Mouse (Mus musculus) intestine, embryonic 14.5 days (tissue): ENCODE results near the gene Galnt2. TPM values are rescaled to one million over a fixed set of nuclear protein-coding genes. Genes with fewer than 3 reads are reported as not detected.

ENCODE experiments used
- ATAC-seq: fragments of 200-750 bp; cut with Nextera tagmentation; replicated peaks from 2 replicates; pipeline ENCODE4 v1.8.0; 2017; ENCODE audit warnings: low read depth, moderate number of reproducible peaks, moderate TSS enrichment, moderate library complexity; ENCODE audit not compliant: low FRiP score, low TSS enrichment
- DNase-seq: peaks from one replicate; pipeline ENCODE4 v3.0.0-alpha.2; 2018; ENCODE audit warnings: low spot score
- H3K27ac ChIP-seq: fragments of 300-500 bp; sonication (generic); 2 replicates; pipeline ENCODE4 v1.5.1; 2014; ENCODE audit warnings: low read depth, mild to moderate bottlenecking, control low read depth
- H3K27me3 ChIP-seq: fragments of 300-500 bp; sonication (generic); replicated peaks from 2 replicates; pipeline ENCODE4 v1.6.1; 2014; ENCODE audit warnings: low read length, control low read depth; ENCODE audit not compliant: control insufficient read depth, insufficient read depth
- H3K36me3 ChIP-seq: fragments of 300-500 bp; sonication (generic); 2 replicates; pipeline ENCODE4 v1.6.1; 2014; ENCODE audit warnings: low read length, control low read depth; ENCODE audit not compliant: control insufficient read depth, insufficient read depth
- H3K4me1 ChIP-seq: fragments of 300-500 bp; sonication (generic); replicated peaks from 2 replicates; pipeline ENCODE4 v1.6.1; 2014; ENCODE audit warnings: low read length, control low read depth, mixed read lengths; ENCODE audit not compliant: control insufficient read depth, insufficient read depth
- H3K4me2 ChIP-seq: fragments of 300-500 bp; sonication (generic); 2 replicates; pipeline ENCODE4 v1.6.1; 2014; ENCODE audit warnings: low read length
- H3K4me3 ChIP-seq: fragments of 300-500 bp; sonication (generic); 2 replicates; pipeline ENCODE4 v1.5.1; 2014; ENCODE audit warnings: low read depth, low read length, control low read depth, mixed read lengths
- H3K9ac ChIP-seq: fragments of 300-500 bp; sonication (generic); 2 replicates; pipeline ENCODE4 v1.6.1; 2014; ENCODE audit warnings: mild to moderate bottlenecking, low read length
- H3K9me3 ChIP-seq: fragments of 300-500 bp; sonication (generic); 2 replicates; pipeline ENCODE4 v1.6.1; 2016; ENCODE audit warnings: low read length, control low read depth; ENCODE audit not compliant: control insufficient read depth
- WGBS: fragments of 180-500 bp; shearing (Covaris S2); extraction: QIAGEN DNeasy Blood & Tissue Kit; methylation state at CpG from one replicate; pipeline ENCODE4 v1.1.7; 2014; 5-methylcytosine and 5-hydroxymethylcytosine counted together
- polyA plus RNA-seq: library from polyadenylated mRNA; unstranded; fragments of >200 nt; fragmentation: Nextera tagmentation; extraction: Ambion mirVana; gene quantifications from 2 replicates; pipeline ENCODE4 v1.2.1, GENCODE M21; 2014

Galnt2 gene
- polyA plus RNA-seq, 1 experiment from 2014 or later = 63.9 TPM

DNA sequence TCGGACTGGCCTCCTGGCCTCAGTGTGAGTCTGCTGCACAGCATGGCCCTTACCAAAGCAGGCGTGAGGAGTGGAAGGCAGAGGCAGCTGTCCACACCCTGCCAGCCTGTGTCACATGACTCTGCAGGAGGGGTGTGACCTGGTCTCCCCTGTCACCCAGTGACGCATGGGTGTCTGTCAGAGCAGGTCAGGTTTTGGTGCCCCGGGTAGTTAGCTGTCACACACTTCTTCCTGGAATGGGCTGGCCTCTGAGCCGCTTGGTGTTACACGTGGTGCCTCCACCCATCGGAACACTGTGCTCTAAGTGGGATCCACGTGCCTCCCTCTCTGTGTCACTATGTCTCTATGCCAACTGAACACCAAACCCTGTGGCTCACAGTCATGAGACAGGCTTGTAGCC is 34.6 kb downstream of the Galnt2 start:
- Histone ChIP-seq H3K27me3 (no peaks in the 10 kb centered on the region), H3K36me3 (no peaks in the 10 kb centered on the region), H3K9ac (no peak overlapping the region), H3K4me3 (no peak overlapping the region), H3K9me3 (no peaks in the 10 kb centered on the region), H3K27ac (no peak overlapping the region), H3K4me1 (peaks cover 34% of the 10 kb centered on the region), H3K4me2 (no peak overlapping the region)
- no peak for DNase-seq
- WGBS = 62% methylated on average over 8 of the region's 8 CpGs
- peak; percentile 37; the same call in 1 of the 2 replicates for ATAC-seq

DNA sequence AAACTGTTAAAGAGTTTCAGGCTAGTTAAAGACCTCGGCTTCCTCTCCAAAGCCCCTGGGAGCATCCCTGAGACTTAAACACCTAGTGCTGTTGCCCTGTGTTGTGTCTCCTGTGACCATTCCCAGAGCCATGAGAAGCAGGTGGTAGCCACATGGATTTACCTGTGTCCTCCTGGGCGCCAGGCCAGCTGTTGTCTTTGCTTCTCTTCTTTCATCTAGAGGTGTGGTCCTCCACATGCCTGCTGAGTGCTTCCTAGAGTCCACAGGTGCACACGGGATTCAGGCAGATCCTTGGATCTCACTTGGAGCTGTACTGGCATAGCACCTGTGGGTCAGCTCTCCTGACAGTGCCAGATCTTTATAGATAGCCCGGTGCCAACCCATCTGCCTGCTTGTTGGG is 36.0 kb downstream of the Galnt2 start:
- H3K4me2 ChIP-seq = no peak overlapping the region
- H3K9ac ChIP-seq = no peak overlapping the region
- no peaks in the 10 kb centered on the region for H3K27me3 ChIP-seq
- H3K4me3 ChIP-seq = no peak overlapping the region
- no peaks in the 10 kb centered on the region for H3K9me3 ChIP-seq
- WGBS = 76% methylated on average over 4 of the region's 4 CpGs
- no peak overlapping the region for H3K27ac ChIP-seq
- H3K4me1 ChIP-seq = peaks cover 34% of the 10 kb centered on the region
- no peak for ATAC-seq
- no peaks in the 10 kb centered on the region for H3K36me3 ChIP-seq
- DNase-seq = no peak

DNA sequence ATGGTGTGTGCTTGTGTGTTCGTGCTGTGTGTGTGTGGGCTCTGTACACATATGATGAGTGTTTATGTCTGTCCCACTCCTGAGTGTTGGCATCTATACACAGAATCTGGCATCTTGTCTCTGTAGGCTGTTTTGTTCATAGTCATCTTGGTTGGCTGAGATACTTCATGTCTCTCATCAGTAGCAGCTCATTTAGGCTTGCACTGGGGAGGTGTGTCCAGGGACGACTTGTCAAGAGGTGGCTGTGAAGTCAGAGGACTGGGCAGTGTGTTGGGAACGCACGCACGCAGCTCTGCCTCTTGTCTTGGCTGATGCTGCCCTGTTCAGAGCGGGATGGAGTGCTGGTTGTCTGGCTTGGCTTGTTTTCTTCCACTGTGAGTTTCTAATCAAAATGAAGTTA is 39.3 kb downstream of the Galnt2 start:
- Histone ChIP-seq H3K9me3 (no peaks in the 10 kb centered on the region), H3K4me2 (no peak overlapping the region), H3K27me3 (no peaks in the 10 kb centered on the region), H3K9ac (no peak overlapping the region), H3K4me1 (peaks cover 16% of the 10 kb centered on the region), H3K36me3 (no peaks in the 10 kb centered on the region), H3K4me3 (no peak overlapping the region), H3K27ac (no peak overlapping the region)
- ATAC-seq (no peak), DNase-seq (no peak)
- WGBS = 85% methylated on average over 6 of the region's 6 CpGs

DNA sequence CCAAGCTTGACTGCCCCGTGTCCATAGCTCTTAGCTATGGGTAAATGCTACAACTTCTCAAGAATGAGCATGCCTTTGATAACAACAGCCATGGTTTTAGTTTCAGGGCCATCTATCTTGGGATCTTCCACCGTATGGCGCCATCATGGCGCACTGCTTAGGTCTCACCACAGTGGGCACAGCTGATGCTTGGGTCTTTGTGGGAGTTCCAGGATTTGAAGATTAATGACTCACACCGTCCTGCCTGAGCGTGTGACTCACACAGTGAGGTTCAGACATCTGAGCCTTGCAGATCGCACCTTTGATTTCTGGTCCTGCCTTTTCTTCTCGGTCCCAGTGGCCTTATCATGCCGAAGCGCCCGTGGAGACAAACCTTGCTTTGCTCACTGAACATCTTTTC is 39.7 kb downstream of the Galnt2 start:
- Histone ChIP-seq H3K27ac (no peak overlapping the region), H3K27me3 (no peaks in the 10 kb centered on the region), H3K9ac (no peak overlapping the region), H3K9me3 (no peaks in the 10 kb centered on the region), H3K36me3 (no peaks in the 10 kb centered on the region), H3K4me3 (no peak overlapping the region), H3K4me2 (no peak overlapping the region), H3K4me1 (peaks cover 14% of the 10 kb centered on the region; the same call in 1 of the 2 replicates)
- ATAC-seq (no peak), DNase-seq (no peak)
- WGBS = 76% methylated on average over 11 of the region's 11 CpGs

DNA sequence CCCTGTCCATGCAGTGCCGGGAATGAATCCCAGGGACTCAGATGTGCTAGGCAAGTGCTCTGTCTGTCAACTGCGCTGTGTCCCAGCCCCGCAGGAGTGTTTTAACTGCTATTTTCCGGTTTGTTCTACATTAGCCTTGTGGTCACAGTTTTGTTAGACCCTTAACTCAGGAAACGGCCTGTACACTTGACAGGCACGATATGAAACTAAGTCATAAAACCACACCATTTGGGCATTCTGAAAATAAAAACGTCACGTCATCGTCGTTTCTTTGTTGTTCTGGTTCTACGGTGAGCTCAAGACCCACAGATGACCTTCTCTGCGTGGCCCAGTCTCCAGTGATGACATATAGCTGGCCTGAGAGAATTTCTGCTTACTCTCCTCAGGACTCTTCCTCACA is 40.3 kb downstream of the Galnt2 start:
- no peak overlapping the region for H3K4me3 ChIP-seq
- no peaks in the 10 kb centered on the region for H3K36me3 ChIP-seq
- H3K27me3 ChIP-seq = no peaks in the 10 kb centered on the region
- no peaks in the 10 kb centered on the region for H3K9me3 ChIP-seq
- no peak overlapping the region for H3K4me2 ChIP-seq
- H3K27ac ChIP-seq = no peak overlapping the region
- H3K9ac ChIP-seq = no peak overlapping the region
- 79% methylated on average over 12 of the region's 12 CpGs for WGBS
- DNase-seq (no peak), ATAC-seq (no peak)
- H3K4me1 ChIP-seq = peaks cover 14% of the 10 kb centered on the region; the same call in 1 of the 2 replicates

DNA sequence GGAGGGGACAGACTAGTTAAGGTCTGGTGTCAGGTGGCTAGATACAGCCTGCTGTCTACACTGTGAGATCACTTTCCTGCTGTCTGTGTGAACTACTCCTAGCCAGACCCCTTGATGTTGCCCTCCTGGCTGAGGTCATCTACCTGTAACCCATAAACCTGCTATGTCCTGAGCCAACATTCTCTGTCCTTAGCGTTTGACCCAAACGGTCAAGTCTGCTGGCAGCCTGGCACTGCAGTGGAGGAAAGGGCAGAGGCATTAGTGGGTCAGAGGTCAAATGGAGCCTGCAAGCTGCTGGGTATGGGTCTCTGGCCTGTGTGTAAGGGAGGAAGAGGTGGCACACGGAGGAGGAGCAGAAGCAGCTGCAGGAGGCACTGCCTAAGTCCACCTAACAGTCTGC is 41.6 kb downstream of the Galnt2 start:
- H3K4me2 ChIP-seq = no peak overlapping the region
- H3K4me3 ChIP-seq = no peak overlapping the region
- DNase-seq (no peak), ATAC-seq (no peak)
- no peak overlapping the region for H3K9ac ChIP-seq
- no peaks in the 10 kb centered on the region for H3K27me3 ChIP-seq
- no peaks in the 10 kb centered on the region for H3K36me3 ChIP-seq
- H3K9me3 ChIP-seq = no peaks in the 10 kb centered on the region
- WGBS = 39% methylated on average over 3 of the region's 3 CpGs
- peaks cover 14% of the 10 kb centered on the region; the same call in 1 of the 2 replicates for H3K4me1 ChIP-seq
- H3K27ac ChIP-seq = no peak overlapping the region

DNA sequence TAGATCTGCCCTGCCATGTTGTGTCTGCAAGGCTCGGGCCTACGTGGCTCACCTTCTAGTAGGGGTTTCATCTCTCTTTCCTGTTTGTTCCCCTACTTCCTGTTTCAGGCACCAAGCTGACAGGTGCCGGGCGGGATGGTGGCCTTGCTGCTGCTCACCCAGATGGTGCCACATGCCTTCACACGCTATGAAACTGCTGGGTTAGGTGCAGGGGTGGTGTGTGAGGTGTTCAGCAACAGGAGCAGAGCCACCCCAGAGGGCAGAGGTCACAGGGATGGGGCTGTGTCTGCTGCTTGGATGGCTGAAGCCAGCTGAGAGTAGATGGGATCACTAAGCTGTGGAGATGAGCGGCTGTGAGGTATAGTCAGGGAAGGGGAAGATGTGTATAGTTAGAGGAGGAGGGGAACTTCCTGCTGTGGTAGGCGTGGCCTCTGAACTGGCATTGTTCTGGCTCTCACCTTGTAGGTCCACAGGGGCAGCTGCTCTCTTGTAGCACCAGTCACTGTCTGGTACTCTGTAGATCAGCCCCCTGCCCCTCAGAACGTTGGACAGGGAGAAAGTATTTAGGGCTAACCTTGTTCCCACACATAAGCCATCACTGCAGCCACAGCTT is 42.5 kb downstream of the Galnt2 start:
- no peak overlapping the region for H3K4me3 ChIP-seq
- peaks cover 17% of the 10 kb centered on the region for H3K4me1 ChIP-seq
- H3K4me2 ChIP-seq = no peak overlapping the region
- 55% methylated on average over 8 of the region's 8 CpGs for WGBS
- no peaks in the 10 kb centered on the region for H3K9me3 ChIP-seq
- H3K27ac ChIP-seq = no peak overlapping the region
- no peaks in the 10 kb centered on the region for H3K27me3 ChIP-seq
- no peaks in the 10 kb centered on the region for H3K36me3 ChIP-seq
- ATAC-seq = no peak
- no peak for DNase-seq
- no peak overlapping the region for H3K9ac ChIP-seq

DNA sequence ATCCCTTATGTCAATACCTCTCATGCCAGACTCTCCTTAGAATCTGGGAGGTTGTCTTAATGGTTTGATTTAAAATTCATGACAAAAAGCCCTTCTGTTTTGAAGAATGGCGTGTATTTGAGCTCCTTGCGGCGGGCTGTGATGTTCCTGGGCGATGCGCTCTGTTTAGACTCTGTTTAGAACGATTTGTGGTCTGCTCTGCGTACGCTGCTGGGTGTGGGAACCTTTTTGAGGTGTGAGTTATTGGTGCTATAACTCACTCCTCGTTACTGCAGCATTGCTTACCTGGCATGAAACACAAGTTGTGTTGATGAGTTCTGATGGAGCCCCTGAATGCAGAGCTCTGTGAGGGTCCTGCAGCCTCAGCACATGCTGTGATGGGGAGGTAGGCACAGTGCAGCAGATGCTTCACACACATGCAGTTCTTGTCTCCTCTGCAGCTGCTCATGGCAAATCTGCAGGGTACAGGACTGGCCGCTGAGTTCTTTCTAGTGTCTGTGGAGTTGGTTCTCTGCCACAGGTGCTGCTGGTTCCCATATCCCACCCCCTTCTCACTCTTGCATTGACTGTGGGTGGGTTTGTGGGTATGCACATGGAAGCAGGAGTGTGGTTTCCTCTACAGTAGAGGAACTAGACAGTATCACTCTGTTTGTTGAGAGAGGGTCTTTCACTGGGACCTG is 43.4 kb downstream of the Galnt2 start:
- DNase-seq (no peak), ATAC-seq (no peak)
- Histone ChIP-seq H3K4me2 (no peak overlapping the region), H3K9ac (no peak overlapping the region), H3K27me3 (no peaks in the 10 kb centered on the region), H3K9me3 (no peaks in the 10 kb centered on the region), H3K4me1 (peaks cover 17% of the 10 kb centered on the region), H3K36me3 (no peaks in the 10 kb centered on the region), H3K4me3 (no peak overlapping the region), H3K27ac (no peak overlapping the region)
- WGBS = 40% methylated on average over 10 of the region's 10 CpGs
